Mouse (Mus musculus) myocyte (in vitro differentiated cells): ENCODE results near the gene Prim2.

Source experiments
- CEBPB ChIP-seq: IDR thresholded peaks from 2 replicates; pipeline ENCODE4 v1.6.1; 2011; ENCODE audit warnings: mild to moderate bottlenecking, moderate library complexity; ENCODE audit not compliant: poor library complexity, insufficient read depth, severe bottlenecking
- POLR2A ChIP-seq: IDR thresholded peaks from one replicate; pipeline ENCODE4 v1.6.1; 2011; ENCODE audit warnings: low read depth, mild to moderate bottlenecking, control low read depth, moderate library complexity; ENCODE audit not compliant: insufficient read length

- TF ChIP-seq POLR2A (no peak), CEBPB (no peak)
Measured at GRCm38 (mm10) chr1:33641139-33641538, 28.5 kb downstream of the Prim2 start.
